Mouse (Mus musculus) liver, embryonic 14.5 days (tissue): ENCODE measurements around the gene Selenof.
A peak's percentile ranks its signal among the peaks of the same experiment; 100 is the strongest.

Experiments used
- CTCF ChIP-seq: IDR thresholded peaks from 2 replicates; pipeline ENCODE4 v1.5.1; 2016; ENCODE audit warnings: antibody characterized with exemption, low read depth, control low read depth
- EP300 ChIP-seq: IDR thresholded peaks from 2 replicates; pipeline ENCODE4 v1.6.1; 2016; ENCODE audit warnings: antibody characterized with exemption, low read depth

- TF ChIP-seq CTCF (peak; percentile 84), EP300 (no peak)
Observed at GRCm38 (mm10) chr3:144606449-144606848, 36.3 kb downstream of the Selenof start.
